Mouse (Mus musculus) frontal cortex, postnatal 14 days (tissue): ENCODE results near the gene Coq6.
"Not testable (repeated sequence)": the region's sequence is repeated elsewhere in the genome, so short reads cannot be mapped to it uniquely, and the experiment has no call there.

Experiments used
- DNase-seq, 2 experiments: peaks; one replicate each; pipeline ENCODE4 v3.0.0; 2022; ENCODE audit warnings: low spot score in 2 of 2

The Coq6 gene

GRCm38 (mm10) chr12:84361555-84362489 lies at the start of gene Coq6, which contains the start of gene Fam161b:
Gene Coq6, plus strand, starts transcription at chr12:84361657.
Gene Fam161b, minus strand, starts transcription at chr12:84361833.
- peak; percentile 93 for DNase-seq

GRCm38 (mm10) chr12:84316006-84316405 lies 45.5 kb upstream of the Coq6 start:
- DNase-seq = no peak

- peak; percentile 65 to 74 for DNase-seq
Observed at GRCm38 (mm10) chr12:84316721-84317621, 44.5 kb upstream of the Coq6 start, which contains the start of gene Zfp410. Gene Zfp410, plus strand, starts transcription at chr12:84316852.

GRCm38 (mm10) chr12:84327111-84327512 lies 34.3 kb upstream of the Coq6 start:
- no peak for DNase-seq

- DNase-seq = no peak
Observed at GRCm38 (mm10) chr12:84336963-84337625, 24.4 kb upstream of the Coq6 start.

- DNase-seq = no peak
Observed at GRCm38 (mm10) chr12:84347192-84347591, 14.3 kb upstream of the Coq6 start.

- not testable (repeated sequence) for DNase-seq
Observed at GRCm38 (mm10) chr12:84358699-84359098, 2.8 kb upstream of the Coq6 start.

- DNase-seq = no peak
Observed at GRCm38 (mm10) chr12:84362872-84363271, 1.4 kb downstream of the Coq6 start.

GRCm38 (mm10) chr12:84364291-84364690 lies 2.8 kb downstream of the Coq6 start:
- DNase-seq = no peak

GRCm38 (mm10) chr12:84365137-84365536 lies 3.7 kb downstream of the Coq6 start:
- no peak for DNase-seq

- no peak for DNase-seq
Observed at GRCm38 (mm10) chr12:84366971-84367370, 5.5 kb downstream of the Coq6 start.

- no peak for DNase-seq
Observed at GRCm38 (mm10) chr12:84371647-84372046, 10.2 kb downstream of the Coq6 start.

- DNase-seq = no peak
Observed at GRCm38 (mm10) chr12:84373831-84374481, 12.5 kb downstream of the Coq6 start.

GRCm38 (mm10) chr12:84382369-84382768 lies 20.9 kb downstream of the Coq6 start:
- no peak for DNase-seq

GRCm38 (mm10) chr12:84384644-84385081 lies 23.2 kb downstream of the Coq6 start:
- no peak for DNase-seq

GRCm38 (mm10) chr12:84385408-84385807 lies 24.0 kb downstream of the Coq6 start:
- no peak for DNase-seq

- no peak for DNase-seq
Observed at GRCm38 (mm10) chr12:84388097-84388496, 26.6 kb downstream of the Coq6 start.

- DNase-seq = no peak
Observed at GRCm38 (mm10) chr12:84388774-84389400, 27.4 kb downstream of the Coq6 start.

- DNase-seq = no peak
Observed at GRCm38 (mm10) chr12:84390336-84390735, 28.9 kb downstream of the Coq6 start.

- DNase-seq = no peak
Observed at GRCm38 (mm10) chr12:84392681-84393080, 31.2 kb downstream of the Coq6 start.

GRCm38 (mm10) chr12:84393847-84394246 lies 32.4 kb downstream of the Coq6 start:
- DNase-seq = no peak
